Mouse (Mus musculus) frontal cortex, postnatal 25 days (tissue): ENCODE data around the gene Scn8a.

Source experiments
- DNase-seq, 2 experiments: peaks; one replicate each; pipeline ENCODE4 v3.0.0; 2022; ENCODE audit warnings: low spot score in 2 of 2

Gene Scn8a

DNA sequence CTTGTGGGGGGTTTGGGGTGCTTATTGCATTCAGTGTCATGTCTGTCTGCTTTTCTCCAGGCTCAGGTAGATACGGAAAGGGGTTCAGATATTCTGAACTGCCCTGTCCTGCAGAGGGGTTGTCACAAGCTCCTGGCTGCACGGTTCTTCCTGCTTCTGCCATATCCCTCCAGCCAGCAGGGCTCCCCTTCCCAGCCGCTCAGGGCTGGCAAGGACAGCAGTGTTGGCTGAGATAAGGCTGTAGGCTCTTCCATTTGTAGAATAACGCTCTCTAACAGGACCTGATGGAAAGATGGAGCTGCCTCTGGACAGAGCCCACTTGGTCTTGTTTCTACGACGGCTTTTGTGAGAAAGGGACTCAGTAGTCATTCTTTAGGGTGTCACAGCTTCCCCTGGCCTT, 172.3 kb downstream of the Scn8a start:
- DNase-seq = no peak

DNA sequence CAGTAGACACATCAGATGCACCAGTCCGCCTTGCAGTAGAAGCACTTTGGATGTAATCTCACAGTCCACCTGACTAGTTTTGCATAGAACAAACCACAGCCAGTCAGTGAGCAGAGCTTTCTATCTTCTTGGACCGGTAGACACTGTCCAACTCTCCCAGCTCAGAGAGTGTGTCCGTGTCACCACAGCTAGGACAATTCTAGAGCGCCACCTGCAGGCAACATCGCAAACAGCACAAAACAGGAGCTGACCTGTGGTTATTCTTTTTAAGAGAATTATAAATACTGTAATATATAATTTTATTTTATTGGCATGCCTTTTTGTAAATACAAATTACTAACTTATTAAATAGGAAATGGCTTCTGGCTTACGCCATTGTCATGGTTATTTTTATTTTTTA, 173.0 kb downstream of the Scn8a start:
- DNase-seq = peak; percentile 64 to 65

DNA sequence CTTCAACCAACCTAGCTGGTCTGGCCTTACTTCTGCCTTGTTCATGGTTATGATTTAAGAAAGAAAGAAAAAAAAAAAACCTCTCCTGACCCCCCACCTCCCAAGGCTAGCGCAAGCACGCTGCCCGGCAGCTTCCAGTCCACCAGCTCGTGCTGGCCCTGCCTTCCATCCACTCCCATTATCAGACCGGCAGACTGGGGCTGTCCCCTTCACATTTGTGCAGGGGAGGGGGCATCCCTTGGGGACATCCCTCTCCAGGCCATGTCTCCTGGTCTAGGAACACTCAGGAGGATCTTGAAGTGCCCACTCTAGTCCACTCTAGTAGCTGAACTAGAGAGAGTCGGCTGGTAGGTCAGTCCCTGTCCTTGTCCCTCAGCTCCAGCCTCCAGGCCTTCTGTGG, 174.9 kb downstream of the Scn8a start:
- DNase-seq = no peak

GRCm38 (mm10) chr15:101046039-101046526, 176.4 kb downstream of the Scn8a start:
- no peak for DNase-seq

DNA sequence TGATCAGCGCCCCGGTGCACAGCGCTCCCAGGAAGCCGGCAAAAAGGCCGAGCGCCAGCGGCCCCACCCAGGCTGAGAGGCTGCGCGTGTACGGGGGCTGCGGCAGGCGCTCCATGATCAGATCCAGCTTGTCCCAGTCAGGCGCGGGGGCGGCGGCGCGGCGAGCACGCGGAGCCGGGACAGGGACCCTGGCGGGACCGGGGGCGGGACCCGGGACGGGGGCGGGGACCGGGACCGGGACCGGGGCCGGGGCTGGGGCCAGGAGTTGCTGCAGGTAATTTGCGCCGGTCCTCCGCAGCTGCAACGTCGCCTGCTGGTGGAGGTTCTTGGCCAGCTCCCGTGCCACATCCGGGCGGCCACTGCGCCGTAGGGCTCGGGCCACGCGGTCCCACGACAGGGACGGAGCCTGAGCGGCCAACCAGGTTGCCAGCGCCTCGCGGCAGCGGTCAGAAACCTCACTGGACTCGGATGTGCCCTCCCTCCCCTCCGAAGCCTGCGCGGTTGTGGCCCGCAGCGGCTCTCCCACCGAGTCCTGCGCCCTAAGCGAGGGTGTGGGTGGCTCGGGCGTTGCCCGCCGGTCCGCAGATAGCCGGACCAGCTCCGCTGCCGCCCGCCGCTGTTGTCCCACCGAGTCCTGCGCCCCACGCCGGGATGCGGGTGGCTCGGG, 177.0 kb downstream of the Scn8a start:
- peak; percentile 20 to 21 for DNase-seq

- DNase-seq = no peak
These were observed 177.5 kb downstream of the Scn8a start, which contains the start of gene Gm47841 for GRCm38 (mm10) chr15:101047194-101047555. Gene Gm47841, minus strand, starts transcription at chr15:101047397.

- no peak for DNase-seq
These were observed 178.8 kb downstream of the Scn8a start for GRCm38 (mm10) chr15:101048338-101048896.

GRCm38 (mm10) chr15:101051869-101052268, 182.2 kb downstream of the Scn8a start:
- DNase-seq = no peak

- DNase-seq = no peak
These were observed 183.2 kb downstream of the Scn8a start for GRCm38 (mm10) chr15:101052560-101053501.

DNA sequence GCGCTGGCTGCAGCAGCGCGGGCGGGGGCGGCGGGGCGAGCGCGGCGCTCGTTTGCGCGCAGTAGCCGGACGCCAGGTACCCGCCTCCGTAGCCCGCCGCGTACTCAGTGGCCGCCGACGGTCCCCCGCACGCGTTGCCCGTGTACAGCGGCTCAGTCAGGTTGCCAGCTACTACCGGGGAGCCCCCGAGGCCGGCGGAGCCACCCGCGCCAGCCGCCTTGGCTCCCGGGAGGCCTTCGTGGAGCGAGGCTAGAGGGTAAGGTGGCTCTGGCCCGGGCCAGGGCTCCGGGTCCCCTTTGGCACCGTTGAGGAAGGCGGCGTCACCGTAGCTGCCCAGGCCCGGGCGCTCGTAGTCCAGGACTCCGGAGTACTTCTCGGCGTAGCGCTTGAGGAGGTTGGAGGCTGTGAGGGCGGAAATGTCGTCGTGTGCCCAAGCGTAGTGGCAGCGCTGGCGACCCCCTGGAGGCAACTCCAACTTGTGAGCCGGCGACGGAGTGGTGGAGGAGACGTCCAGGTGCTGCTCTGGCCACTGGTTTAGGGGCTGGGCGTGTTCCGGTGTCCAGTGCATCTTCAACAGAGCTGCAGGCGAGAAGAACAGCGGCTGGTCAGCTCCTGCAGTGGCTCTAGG, 184.3 kb downstream of the Scn8a start:
- DNase-seq = no peak

GRCm38 (mm10) chr15:101054541-101054940, 184.9 kb downstream of the Scn8a start:
- DNase-seq = no peak

- DNase-seq = peak in 1 of 2 experiments; percentile 47
These were observed 186.6 kb downstream of the Scn8a start for GRCm38 (mm10) chr15:101056225-101056624.

DNA sequence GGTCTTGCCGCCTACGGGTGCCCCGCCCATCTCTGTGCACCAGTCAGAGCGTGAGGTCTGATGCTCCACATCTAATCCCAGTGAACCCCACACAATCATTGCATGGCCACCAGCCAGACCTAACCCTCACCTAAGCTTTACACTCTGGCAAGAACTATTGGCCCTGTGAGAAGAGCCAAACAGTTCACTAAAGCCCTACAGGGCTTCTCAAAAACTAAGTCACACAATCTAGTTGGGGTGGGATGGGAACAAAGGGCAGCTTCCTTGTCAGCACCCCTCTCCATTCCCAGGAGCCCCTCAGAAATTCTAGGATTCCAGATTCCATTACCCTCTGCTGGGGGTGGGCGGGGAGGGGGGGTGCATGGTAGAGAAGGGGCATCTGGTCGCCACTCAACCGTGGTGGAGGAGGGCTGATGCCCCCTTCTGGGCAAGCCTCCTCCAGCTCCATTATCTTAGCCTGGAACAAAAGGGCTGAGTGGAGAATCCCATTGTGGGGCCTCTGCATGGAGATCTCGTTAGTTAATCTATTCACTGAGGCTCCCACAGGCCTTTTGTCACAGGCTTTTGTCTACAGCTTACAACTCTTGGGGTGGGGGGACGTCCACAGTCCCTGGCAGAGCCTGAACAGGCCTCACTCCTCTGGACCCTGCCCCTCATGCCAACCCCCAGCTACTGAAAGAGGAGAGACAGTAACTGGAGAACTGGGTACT, 190.1 kb downstream of the Scn8a start:
- DNase-seq = no peak

GRCm38 (mm10) chr15:101060280-101060852, 190.7 kb downstream of the Scn8a start:
- no peak for DNase-seq

GRCm38 (mm10) chr15:101065069-101065468, 195.4 kb downstream of the Scn8a start:
- DNase-seq = no peak

- no peak for DNase-seq
These were observed 196.7 kb downstream of the Scn8a start for GRCm38 (mm10) chr15:101066364-101066847.

DNA sequence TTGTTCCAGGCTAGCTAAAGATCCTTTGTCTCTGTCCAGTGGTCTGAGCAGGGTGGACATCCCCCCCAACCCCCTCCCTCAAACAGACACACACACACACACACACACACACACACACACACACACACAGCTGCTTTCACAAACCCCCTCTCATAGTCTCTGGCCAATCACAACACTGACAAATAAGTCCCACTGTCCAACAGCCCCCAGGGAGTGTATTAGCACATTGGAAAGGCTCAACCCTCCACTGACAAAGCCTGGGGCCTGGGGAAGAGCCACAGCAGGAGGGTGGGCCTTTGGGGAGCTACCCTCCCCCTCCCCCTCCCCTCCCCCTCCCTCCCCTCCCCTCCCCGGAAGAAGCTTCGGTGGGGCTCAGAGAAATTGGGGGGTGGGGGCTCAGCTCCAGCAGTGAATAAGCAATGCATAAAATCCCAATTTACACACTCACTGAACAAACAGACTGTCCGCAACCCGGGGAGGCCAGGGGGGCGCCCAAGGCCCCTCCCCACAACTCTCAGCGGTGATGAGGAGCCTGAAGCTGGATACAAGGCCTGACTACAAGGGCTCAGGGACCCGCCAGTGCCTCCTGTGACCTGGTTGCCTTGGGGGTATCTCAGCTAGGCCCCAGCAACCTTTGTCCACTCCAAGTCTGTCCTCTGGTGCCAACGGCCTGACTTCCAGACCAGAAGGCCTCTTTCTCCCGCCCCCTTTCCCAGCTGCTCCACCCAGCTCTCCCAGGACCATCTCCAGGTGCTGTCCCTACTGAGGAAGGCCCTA, 197.4 kb downstream of the Scn8a start:
- DNase-seq = no peak

DNA sequence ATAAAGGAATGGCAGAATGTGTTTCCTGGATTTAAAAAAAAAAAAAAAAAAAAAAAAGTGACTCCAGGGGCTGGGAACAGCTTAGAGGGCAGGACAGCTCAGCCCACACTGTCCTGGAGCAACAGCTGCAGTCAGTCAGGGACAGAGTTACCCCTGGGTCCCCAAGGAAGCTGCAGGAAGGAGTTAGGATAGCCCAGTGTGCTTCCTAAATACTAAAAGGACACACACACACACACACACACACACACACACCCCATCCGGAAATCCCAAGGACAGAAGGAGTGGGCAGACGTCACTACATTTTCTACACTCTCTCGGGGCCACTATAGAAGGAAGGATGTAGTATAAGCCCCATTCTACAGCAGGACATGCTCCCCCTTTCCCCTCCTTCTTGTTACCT, 198.4 kb downstream of the Scn8a start:
- no peak for DNase-seq

DNA sequence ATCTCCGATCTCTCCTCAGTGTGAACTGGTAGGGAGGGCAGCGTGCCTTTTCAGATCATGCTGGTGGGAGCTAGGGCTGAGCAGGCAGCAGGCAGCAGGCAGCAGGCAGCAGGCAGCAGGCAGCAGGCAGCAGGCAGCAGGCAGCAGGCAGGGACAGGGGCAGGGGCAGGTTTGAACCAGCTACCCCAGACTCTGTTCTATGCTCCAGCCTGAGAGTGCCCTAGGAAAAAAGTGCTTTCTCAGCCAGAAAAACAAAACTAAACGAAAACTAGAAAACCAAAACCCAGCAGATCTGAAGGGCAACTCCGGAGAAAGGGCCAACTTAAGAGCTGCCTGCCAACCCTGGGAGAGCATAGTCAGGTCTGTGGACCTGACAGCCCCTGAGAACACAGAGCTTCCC, 199.0 kb downstream of the Scn8a start:
- no peak for DNase-seq

DNA sequence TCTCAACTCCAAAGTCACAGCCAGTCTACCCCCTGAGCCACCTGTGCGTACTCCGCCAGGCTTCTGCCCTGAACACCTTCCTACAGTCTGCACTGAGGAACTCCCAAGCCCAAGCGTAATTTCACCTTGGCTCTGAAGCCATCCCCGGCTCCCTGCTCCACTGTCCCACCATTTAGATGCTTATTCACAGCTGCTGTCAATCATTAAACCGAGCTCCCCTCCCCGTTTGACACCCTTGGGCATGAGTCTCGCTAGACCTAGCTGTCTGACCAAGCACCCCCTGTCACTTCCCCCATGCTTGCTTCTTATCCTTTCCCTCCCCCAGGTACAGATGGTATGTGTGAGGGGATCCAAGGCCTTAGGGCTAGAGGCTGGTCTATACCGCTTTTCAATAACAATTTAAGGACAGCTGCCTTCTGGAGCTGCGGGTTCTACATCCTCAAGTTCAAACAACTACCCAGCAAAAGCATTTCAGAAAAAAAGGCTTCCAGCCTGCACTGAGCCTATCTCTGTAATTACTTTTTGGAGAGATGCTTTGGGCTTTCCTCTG, 200.1 kb downstream of the Scn8a start:
- DNase-seq = no peak
